In the genomic region with DNA sequence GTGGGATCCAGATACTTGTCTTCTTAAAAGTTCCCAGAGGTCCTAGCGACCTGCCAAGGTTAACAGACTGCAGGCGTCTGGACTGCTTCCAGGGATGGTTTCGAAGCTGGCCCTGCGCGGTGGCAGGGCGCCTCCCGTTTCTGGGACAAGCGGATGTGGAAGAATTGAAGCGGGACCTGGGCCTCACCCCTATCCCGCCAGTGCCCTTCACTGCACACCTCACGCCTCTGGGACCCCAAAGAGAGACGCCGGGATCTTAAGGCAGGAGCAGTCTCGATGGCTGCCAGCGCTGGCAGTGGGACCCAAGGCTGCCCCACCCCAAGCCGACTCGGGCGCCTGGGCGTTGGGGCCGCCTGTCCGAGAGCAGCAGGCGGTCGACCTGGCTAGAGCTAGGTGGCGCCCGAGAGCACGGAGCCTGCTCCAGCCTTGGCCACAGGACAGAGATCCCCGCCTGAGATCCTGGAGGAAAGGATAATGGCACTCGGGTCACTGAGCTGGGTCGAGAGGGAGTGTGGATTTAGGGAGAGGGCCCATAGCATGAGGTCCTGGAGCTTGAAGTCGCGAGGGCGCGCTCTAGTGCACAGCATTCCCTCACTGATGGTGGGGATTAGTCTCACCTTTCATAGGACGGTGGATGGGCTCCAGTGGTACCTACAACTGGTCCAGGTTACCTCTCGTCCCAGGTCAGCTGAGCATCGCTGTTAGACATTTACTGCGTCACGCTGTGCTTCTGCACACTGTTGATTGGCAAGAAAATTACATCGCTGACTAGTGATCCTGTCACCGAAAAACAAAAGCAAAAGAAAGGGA, we compare ENCODE assay signal across 8 mouse cellular contexts. TPM values are rescaled to one million over a fixed set of nuclear protein-coding genes. Genes with fewer than 3 reads are reported as not detected.
DNase-seq lines count a peak whose midpoint lies in the region; ATAC-seq lines count a peak whose summit lies in the region.

No protein-coding gene starts in this region.

- H3K27me3 ChIP-seq in hindbrain, embryonic 12.5 days = 0 out of 2 replicates have a peak, but pooled peaks cover 3% of the 10 kb centered on the region

- H3K9me3 ChIP-seq in hindbrain, embryonic 12.5 days (replicated peaks) = no peaks in the 10 kb centered on the region

- peaks cover 9% of the 10 kb centered on the region for H3K4me1 ChIP-seq in hindbrain, embryonic 12.5 days

- H3K36me3 ChIP-seq in hindbrain, embryonic 12.5 days = no peaks in the 10 kb centered on the region

- peak; percentile 87 for ATAC-seq in hindbrain, embryonic 12.5 days (ENCODE audit: low FRiP score)

- H3K9ac ChIP-seq in hindbrain, embryonic 12.5 days = peak overlapping the region; percentile 59

- peak overlapping the region; percentile 67 for H3K4me2 ChIP-seq in hindbrain, embryonic 12.5 days (replicated peaks)

- H3K27ac ChIP-seq in hindbrain, embryonic 12.5 days = no peak overlapping the region

- peak; percentile 81 for DNase-seq in NIH3T3 (ENCODE audit: low read depth)
- peak; percentile 82 for DNase-seq in cerebellum, adult 9-11 months
- DNase-seq in frontal cortex, postnatal 25 days (ENCODE audit: low spot score in 2 of 2) = peak; percentile 44 to 58
- DNase-seq in layer of hippocampus, postnatal 25 days (ENCODE audit: extremely low spot score in 1 of 2, low spot score in 1 of 2) = peak; percentile 63 to 79
- DNase-seq in lung, postnatal 36 days = peak; percentile 87
- DNase-seq in retina, postnatal 1 day = peak; percentile 88
- peak; percentile 70 to 84 for DNase-seq in urinary bladder, adult 18-20 months (ENCODE audit: low spot score in 2 of 2)

- peak overlapping the region; percentile 35 for H3K4me3 ChIP-seq in hindbrain, embryonic 12.5 days

- 10% methylated on average over 40 of the region's 40 CpGs for WGBS in hindbrain, embryonic 12.5 days

RNA-seq across cellular contexts. Expression of a gene that starts 54.3 kb away (rescaled TPM):
- 40.8 and 45.7 TPM in 2 replicates for polyA plus RNA-seq in hindbrain, embryonic 12.5 days (2016; fragmentation: Nextera tagmentation; extraction: Ambion mirVana)
- 10 to 100 TPM; 75.3 to 89.6 TPM for total RNA-seq in layer of hippocampus, postnatal 25 days (2021)
